ENCODE assay signal across 8 mouse cellular contexts in the genomic region with DNA sequence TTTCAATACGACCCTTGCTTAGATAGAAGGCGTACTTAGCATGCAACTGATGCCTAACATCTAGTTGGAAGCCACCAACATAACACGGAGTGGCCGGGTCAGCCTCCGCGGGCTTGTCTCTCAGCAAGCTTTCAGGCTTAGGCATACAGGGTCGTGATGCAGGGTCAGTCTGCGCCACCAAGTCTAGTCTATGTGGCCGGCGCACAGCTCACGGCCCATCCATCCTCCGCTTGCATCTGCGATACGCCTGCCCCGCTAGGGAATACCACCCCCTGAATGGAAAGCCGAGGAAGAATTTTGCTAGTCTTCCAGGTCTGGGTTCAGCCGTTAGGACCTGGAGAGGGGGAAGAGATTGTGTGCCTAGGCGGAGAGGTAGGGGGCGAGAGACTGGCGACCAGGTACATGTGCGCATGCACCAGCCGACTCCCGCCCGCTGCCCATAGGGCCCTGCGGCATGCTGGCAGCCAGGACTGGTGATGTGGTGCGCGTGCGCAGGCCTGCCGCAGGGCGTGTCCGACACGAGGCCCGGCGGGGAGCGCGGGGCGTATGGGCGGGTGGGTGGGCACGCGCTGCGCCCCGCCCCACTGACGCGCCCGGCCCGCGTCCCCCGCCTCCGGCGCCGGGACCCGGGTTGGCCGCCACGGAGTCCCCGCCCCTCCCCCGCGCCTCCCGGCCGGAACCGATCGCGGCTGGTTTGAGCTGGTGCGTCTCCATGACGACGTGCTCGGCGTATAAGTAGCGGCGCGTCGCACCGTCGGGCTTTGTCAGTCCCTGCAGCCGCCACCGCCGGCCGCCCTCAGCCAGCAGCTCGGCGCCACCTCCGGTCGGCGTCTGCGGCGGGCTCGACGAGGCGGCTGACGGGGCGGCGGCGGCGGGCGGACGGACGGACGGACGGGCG. TPM values are rescaled to one million over a fixed set of nuclear protein-coding genes. Genes with fewer than 3 reads are reported as not detected.
A peak's percentile ranks its signal among the peaks of the same experiment; 100 is the strongest.
DNase-seq lines count a peak whose midpoint lies in the region; ATAC-seq and TF ChIP-seq lines count a peak whose summit lies in the region.

TSS of gene Odc1 (plus strand) at position 586 of the 898 bp plus-strand sequence.

- peak; percentile 55 for TF ChIP-seq CTCF in liver, embryonic 14.5 days (IDR thresholded peaks at IDR 0.05; ENCODE audit: low read depth)
- TF ChIP-seq CTCF in stomach, postnatal 0 days (IDR thresholded peaks at IDR 0.05; ENCODE audit: low read depth): peak; percentile 56

- H3K27me3 ChIP-seq in heart, embryonic 14.5 days (ENCODE audit: control insufficient read depth, insufficient read depth, low read length): no peaks in the 10 kb centered on the region
- H3K27me3 ChIP-seq in liver, embryonic 14.5 days (ENCODE audit: control insufficient read depth, insufficient read depth, low read length): no peaks in the 10 kb centered on the region
- no peaks in the 10 kb centered on the region for H3K27me3 ChIP-seq in neural tube, embryonic 11.5 days (ENCODE audit: control insufficient read depth, insufficient read depth, low read length)
- no peaks in the 10 kb centered on the region for H3K27me3 ChIP-seq in stomach, postnatal 0 days (ENCODE audit: control insufficient read depth, insufficient read depth, low read length)

- peak within 1 kb of the TSS; percentile 68 for H3K27ac ChIP-seq in brown adipose tissue, adult 24 weeks (replicated peaks; ENCODE audit: low read depth, low read length)
- H3K27ac ChIP-seq in heart, embryonic 14.5 days (replicated peaks in 1 of 2; ENCODE audit: control insufficient read depth in 1 of 2, insufficient read depth in 1 of 2, low read depth in 2 of 2, low read length in 2 of 2): peak within 1 kb of the TSS; percentile 71 to 82
- peak within 1 kb of the TSS; percentile 86 for H3K27ac ChIP-seq in liver, embryonic 14.5 days
- H3K27ac ChIP-seq in neural tube, embryonic 11.5 days (ENCODE audit: low read depth, low read length): peak within 1 kb of the TSS; percentile 92
- H3K27ac ChIP-seq in stomach, postnatal 0 days (replicated peaks): peak within 1 kb of the TSS; percentile 89

- H3K4me2 ChIP-seq in heart, embryonic 14.5 days (ENCODE audit: low read length): peak within 1 kb of the TSS; percentile 85
- peak within 1 kb of the TSS; percentile 85 for H3K4me2 ChIP-seq in liver, embryonic 14.5 days (ENCODE audit: low read depth)
- H3K4me2 ChIP-seq in neural tube, embryonic 11.5 days (ENCODE audit: low read depth): peak within 1 kb of the TSS; percentile 70
- H3K4me2 ChIP-seq in stomach, postnatal 0 days (replicated peaks; ENCODE audit: low read depth): peak within 1 kb of the TSS; percentile 84

- H3K36me3 ChIP-seq in heart, embryonic 14.5 days (ENCODE audit: control insufficient read depth, insufficient read depth, low read length): peaks cover 29% of the 10 kb centered on the region
- H3K36me3 ChIP-seq in liver, embryonic 14.5 days (replicated peaks; ENCODE audit: control insufficient read depth, insufficient read depth, low read depth): peaks cover 35% of the 10 kb centered on the region
- H3K36me3 ChIP-seq in neural tube, embryonic 11.5 days (ENCODE audit: control insufficient read depth, insufficient read depth, low read length): peaks cover 4% of the 10 kb centered on the region
- H3K36me3 ChIP-seq in stomach, postnatal 0 days (ENCODE audit: control insufficient read depth, insufficient read depth, low read length): 0 out of 2 replicates have a peak, but pooled peaks cover 4% of the 10 kb centered on the region

- ATAC-seq in heart, embryonic 14.5 days (ENCODE audit: insufficient number of reproducible peaks, insufficient read depth, low FRiP score, low read depth): peak; percentile 96
- ATAC-seq in liver, embryonic 14.5 days (ENCODE audit: insufficient read depth): peak; percentile 91
- ATAC-seq in neural tube, embryonic 11.5 days (ENCODE audit: insufficient read depth, low FRiP score, low TSS enrichment): peak; percentile 97
- peak; percentile 97 for ATAC-seq in stomach, postnatal 0 days (ENCODE audit: low FRiP score, low TSS enrichment)

- H3K4me3 ChIP-seq in brown adipose tissue, adult 24 weeks (ENCODE audit: insufficient read depth, low read depth, low read length): peak within 1 kb of the TSS; percentile 92
- H3K4me3 ChIP-seq in heart, embryonic 14.5 days (ENCODE audit: control insufficient read depth in 1 of 2, insufficient read depth in 1 of 2, low read depth in 1 of 2, low read length in 2 of 2): peak within 1 kb of the TSS; percentile 82 to 83
- H3K4me3 ChIP-seq in liver, embryonic 14.5 days (ENCODE audit: insufficient read depth in 1 of 2, low read depth in 2 of 2, low read length in 2 of 2): peak within 1 kb of the TSS; percentile 91 to 100
- H3K4me3 ChIP-seq in neural tube, embryonic 11.5 days (ENCODE audit: low read depth, low read length): peak within 1 kb of the TSS; percentile 82
- peak within 1 kb of the TSS; percentile 84 for H3K4me3 ChIP-seq in stomach, postnatal 0 days (ENCODE audit: low read depth, low read length)

- peak; percentile 80 for TF ChIP-seq EP300 in liver, embryonic 14.5 days (IDR thresholded peaks at IDR 0.05; ENCODE audit: low read depth)
- TF ChIP-seq EP300 in stomach, postnatal 0 days (optimal IDR thresholded peaks at IDR 0.05): no peak

- under 1% methylated on average over 91 of the region's 98 CpGs for WGBS in heart, embryonic 14.5 days
- under 1% methylated on average over 84 of the region's 98 CpGs for WGBS in liver, embryonic 14.5 days (ENCODE audit: insufficient replicate concordance)
- under 1% methylated on average over 96 of the region's 98 CpGs for WGBS in neural tube, embryonic 11.5 days
- WGBS in stomach, postnatal 0 days: under 1% methylated on average over 56 of the region's 98 CpGs

- H3K9ac ChIP-seq in heart, embryonic 14.5 days (ENCODE audit: low read length): peak within 1 kb of the TSS; percentile 90
- H3K9ac ChIP-seq in liver, embryonic 14.5 days (replicated peaks): peak within 1 kb of the TSS; percentile 100
- H3K9ac ChIP-seq in neural tube, embryonic 11.5 days (ENCODE audit: low read length): peak within 1 kb of the TSS; percentile 96
- H3K9ac ChIP-seq in stomach, postnatal 0 days (ENCODE audit: low read length): peak within 1 kb of the TSS; percentile 86

- H3K4me1 ChIP-seq in brown adipose tissue, adult 24 weeks (ENCODE audit: control insufficient read depth, insufficient read depth, insufficient read length, low read length): peaks cover 2% of the 10 kb centered on the region; the same call in 1 of the 2 replicates
- H3K4me1 ChIP-seq in heart, embryonic 14.5 days (ENCODE audit: control insufficient read depth in 2 of 2, insufficient read depth in 2 of 2, low read length in 2 of 2): peaks cover 2 to 10% of the 10 kb centered on the region in 2 experiments; a peak in 1 of 4 replicates
- H3K4me1 ChIP-seq in liver, embryonic 14.5 days (replicated peaks; ENCODE audit: control insufficient read depth in 2 of 2, insufficient read depth in 2 of 2, low read length in 1 of 2): peaks cover 44 to 47% of the 10 kb centered on the region in 2 experiments
- H3K4me1 ChIP-seq in neural tube, embryonic 11.5 days (ENCODE audit: control insufficient read depth, insufficient read depth, low read length): peaks cover 10% of the 10 kb centered on the region
- H3K4me1 ChIP-seq in stomach, postnatal 0 days (replicated peaks; ENCODE audit: control insufficient read depth, insufficient read depth): no peaks in the 10 kb centered on the region

- no peaks in the 10 kb centered on the region for H3K9me3 ChIP-seq in heart, embryonic 14.5 days (ENCODE audit: control insufficient read depth, low read length)
- no peaks in the 10 kb centered on the region for H3K9me3 ChIP-seq in liver, embryonic 14.5 days (ENCODE audit: control insufficient read depth, low read length)
- peaks cover 3% of the 10 kb centered on the region; the same call in 1 of the 2 replicates for H3K9me3 ChIP-seq in neural tube, embryonic 11.5 days (ENCODE audit: control insufficient read depth, low read length)
- no peaks in the 10 kb centered on the region for H3K9me3 ChIP-seq in stomach, postnatal 0 days (ENCODE audit: control insufficient read depth, low read length)

- DNase-seq in CD4-positive, CD25-positive, alpha-beta regulatory T cell, adult 2 months (ENCODE audit: low read depth, low spot score): peak; percentile 100
- peak; percentile 79 for DNase-seq in fibroblast of lung, adult 2 months (ENCODE audit: low read depth)
- peak; percentile 98 to 99 for DNase-seq in kidney, postnatal 25 days
- peak; percentile 88 to 94 (median 92) for DNase-seq in liver, embryonic 14.5 days (ENCODE audit: low read depth in 3 of 3, low spot score in 3 of 3)
- DNase-seq in neural tube, embryonic 11.5 days (ENCODE audit: low spot score): peak; percentile 98
- peak; percentile 97 for DNase-seq in stomach, postnatal 0 days (ENCODE audit: low spot score)

RNA-seq across cellular contexts. Expression of gene Odc1, which starts in this region (rescaled TPM):
- polyA plus RNA-seq in brown adipose tissue, adult 24 weeks (2012; ENCODE audit: insufficient read depth, insufficient read length, missing spikeins): 57.3 and 69.4 TPM in 2 replicates
- 122 and 127 TPM in 2 replicates for polyA plus RNA-seq in heart, embryonic 14.5 days (2014; fragmentation: Nextera tagmentation; extraction: Ambion mirVana)
- polyA plus RNA-seq in liver, embryonic 14.5 days (2012; rRNA removed): 367 and 457 TPM in 2 replicates
- 444 and 509 TPM in 2 replicates for polyA plus RNA-seq in liver, embryonic 14.5 days (2014; fragmentation: Nextera tagmentation; extraction: Ambion mirVana)
- 277 and 282 TPM in 2 replicates for polyA plus RNA-seq in neural tube, embryonic 11.5 days (2014; fragmentation: Nextera tagmentation; extraction: Ambion mirVana)
- 67.7 and 70.4 TPM in 2 replicates for polyA plus RNA-seq in stomach, postnatal 0 days (2015; fragmentation: Nextera tagmentation; extraction: Ambion mirVana)

Comparison
In these comparisons a context has a peak if more than half of its experiments do, and no peak if none do; other contexts are left out.
1. Peak in every context shown above with its lines: DNase-seq, ATAC-seq, H3K4me3 ChIP-seq and H3K27ac ChIP-seq.